Mouse (Mus musculus): ENCODE measurements around the gene Denr.

DNA sequence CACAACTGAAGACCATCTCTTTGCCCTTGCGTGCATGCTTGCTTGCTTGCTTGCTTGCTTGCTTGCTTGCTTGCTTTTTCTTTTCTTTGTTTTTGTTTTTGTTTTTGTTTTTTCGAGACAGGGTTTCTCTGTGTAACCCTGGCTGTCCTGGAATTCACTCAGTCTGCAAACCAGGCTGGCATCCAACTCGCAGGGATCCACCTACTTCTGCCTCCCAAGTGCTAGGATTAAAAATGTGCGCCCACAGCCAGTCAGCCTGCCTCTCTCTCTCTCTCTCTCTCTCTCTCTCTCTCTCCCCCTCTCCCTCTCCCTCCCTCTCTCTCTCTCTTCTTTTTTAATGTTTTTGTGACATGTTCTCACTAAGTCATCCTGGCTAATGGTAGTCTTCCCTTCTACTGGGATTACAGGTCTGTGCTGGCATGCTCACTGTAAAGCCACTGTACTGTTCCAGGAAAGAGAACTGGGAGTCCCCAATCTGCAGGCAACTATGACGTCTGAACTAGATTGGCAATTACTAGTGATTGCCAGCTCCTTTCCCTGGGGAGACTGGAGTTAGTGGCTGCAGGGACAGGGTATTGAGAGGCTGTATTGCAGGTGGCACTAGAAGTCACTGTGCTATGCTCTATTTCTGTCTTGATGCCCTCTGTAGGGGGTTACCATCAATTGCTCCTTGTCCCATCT is 45.5 kb downstream of the Denr start:
- TF ChIP-seq CTCF (IDR thresholded peaks at IDR 0.05; ENCODE audit: low read depth) (no peak), EP300 (IDR thresholded peaks at IDR 0.05; ENCODE audit: low read depth) (no peak)
